Mouse (Mus musculus): ENCODE data around the gene Zcwpw1. TPM values are rescaled to one million over a fixed set of nuclear protein-coding genes. Genes with fewer than 3 reads are reported as not detected.
"Not testable (repeated sequence)": the region's sequence is repeated elsewhere in the genome, so short reads cannot be mapped to it uniquely, and the experiment has no call there.

Gene Zcwpw1
- under 1 TPM; 0.36 to 0.49 TPM for total RNA-seq (2021)

DNA sequence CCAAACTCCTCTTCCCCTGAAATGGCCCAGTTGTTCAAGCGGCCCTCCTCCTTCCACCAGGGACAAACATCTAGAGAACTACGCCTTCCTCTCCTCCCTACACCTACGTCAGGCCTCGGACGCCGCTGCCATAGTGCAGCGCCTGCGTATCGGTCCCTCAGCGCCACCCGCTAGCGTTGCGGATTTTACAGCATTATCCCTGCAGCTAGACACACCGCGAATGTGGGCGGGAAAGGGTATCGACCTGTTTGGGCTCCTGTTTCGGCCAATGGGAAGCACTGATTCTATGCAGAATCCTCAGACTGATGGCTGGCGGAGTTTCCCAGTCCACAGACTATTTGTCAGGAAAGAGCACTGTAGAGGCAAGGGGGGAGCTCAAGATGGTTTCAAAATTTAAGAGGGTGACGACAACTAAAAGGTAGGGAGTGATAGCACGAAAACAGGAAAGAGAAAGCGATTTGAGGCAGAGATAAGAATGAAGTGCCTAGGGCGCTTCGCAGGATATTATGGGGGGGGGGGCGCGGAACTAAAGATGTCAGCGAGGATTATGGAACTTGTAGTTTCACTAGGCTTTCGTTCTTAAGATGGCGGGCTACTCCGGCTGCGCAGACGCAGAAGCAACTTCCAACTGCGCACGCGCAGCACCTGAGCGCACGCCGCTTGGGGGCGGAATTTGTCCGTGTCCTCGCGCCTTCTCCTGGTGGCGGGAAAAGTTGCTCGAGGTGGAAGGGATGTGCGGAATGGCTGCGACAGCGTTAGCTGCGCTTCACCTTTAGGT lies at the start of gene Zcwpw1, which contains the start of gene Mepce:
TSS of gene Zcwpw1 (plus strand) at position 648 of the 778 bp plus-strand sequence.
TSS of gene Mepce (minus strand) at position 505 of the 778 bp plus-strand sequence.
- intact Hi-C loops (cut with DNase I): no loop called here
- peak; percentile 97 to 98 for DNase-seq

DNA sequence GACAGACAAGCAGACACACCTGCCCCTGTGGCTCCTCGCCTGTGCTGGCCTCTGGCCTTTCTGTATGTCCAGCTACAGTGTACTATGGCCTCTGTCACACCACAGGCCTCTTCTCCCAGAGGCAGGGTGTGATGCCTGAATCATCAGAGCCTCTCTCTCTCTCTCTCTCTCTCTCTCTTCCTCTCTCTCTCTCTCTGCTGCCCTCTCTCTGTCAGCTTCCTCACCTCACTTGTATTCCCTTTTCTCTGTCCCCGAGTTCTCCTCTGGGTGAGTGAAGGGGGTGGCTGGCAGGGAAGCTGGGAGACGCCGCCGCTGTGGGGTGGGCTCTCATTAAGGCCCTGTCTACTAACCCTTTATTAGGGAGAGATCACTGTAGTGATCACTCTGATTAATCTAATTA lies 49.1 kb upstream of the Zcwpw1 start:
- intact Hi-C loops (cut with DNase I): no loop called here

DNA sequence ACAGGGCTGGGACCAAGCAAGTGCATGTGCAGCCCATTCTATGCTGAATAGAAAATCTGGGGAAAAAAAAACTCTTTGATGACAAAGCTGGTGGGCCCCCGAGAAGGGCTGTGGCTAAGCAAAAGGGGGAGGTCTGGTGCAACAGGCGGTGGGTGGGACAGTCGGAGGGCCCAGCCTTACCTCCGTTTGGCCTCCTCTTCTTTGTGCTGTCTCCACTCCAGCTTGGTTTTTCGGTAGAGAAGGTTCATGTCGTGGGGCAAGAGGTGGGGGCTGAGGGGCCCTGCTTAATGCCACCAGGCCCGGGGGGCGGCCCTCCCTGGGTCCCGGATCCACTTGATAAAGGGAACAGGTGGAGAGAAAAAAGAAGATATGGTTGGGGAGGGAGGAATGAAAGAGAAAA lies 48.1 kb upstream of the Zcwpw1 start:
- intact Hi-C loops (cut with DNase I): no loop called here
- DNase-seq: no peak

More for the DNA sequence above, 49.1 kb upstream of the Zcwpw1 start:
- no peak for DNase-seq

DNA sequence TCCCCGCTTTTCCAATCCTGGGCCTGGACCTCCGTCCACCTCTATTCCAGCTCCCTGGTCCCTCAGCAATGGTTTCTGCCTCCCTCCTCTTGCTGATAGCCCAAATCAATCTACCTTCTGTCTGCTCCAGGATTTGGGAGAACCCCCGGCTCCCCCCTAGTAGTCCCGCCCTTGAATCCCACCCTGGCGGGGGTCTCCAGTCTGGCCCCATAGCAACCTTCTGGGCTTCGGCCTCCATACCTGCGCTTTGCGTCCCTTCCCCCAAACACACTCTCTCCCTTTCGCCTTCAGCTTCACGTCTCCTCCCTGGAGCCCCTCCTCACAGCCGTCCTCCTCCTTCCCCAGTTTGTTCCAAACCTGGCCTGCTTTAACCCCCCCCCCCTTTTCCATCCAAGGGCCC lies 47.1 kb upstream of the Zcwpw1 start:
- intact Hi-C loops (cut with DNase I): loop anchor here (2.0 to 5.0 kb wide), 3 partner anchors 16 to 138 kb away; partner anchors contain the start of gene Mospd3
- no peak for DNase-seq

DNA sequence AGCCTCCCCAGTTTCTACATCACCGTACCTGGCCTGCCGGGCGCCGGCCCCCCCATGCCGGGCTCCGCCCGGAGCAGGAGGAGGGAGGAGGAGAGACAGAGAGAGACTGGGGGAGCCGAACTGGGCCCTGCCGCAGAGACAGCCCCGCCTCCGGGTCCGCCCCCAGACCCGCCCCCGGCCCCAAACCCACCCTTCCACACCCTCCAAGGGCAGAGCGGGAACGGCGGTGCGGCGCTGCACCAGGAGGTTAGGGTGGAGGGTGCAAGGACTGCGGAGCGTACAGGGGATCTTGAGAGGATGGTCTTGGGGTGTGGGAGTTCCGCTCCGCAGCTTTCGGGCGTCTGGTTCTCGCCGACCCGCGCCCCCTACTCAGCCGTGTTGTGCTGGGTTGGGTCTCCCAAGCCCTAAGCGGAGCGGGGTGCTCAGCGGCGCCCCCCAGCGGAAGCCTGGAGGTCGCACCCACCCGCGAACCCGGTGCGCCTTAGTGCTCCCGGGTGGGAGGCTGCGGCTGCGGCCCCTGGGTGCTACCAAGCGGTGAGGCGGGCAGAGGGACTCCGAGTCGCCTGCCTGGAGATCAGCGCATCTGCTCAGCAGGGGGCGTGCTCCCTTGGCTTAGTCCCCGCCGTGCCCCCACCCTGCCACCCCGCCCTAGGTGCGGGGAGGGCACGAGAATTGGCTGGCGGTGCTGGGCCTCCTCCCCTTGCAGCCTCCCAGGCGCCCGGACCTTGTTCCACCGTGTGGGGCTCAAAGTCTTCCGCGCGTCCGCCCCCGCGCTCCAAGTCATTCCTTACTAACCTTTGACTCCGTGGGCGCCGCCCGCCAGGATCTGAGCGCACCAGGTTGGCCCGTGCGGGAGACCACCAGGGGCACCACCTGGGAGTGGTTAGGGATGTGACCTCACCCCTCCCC lies 46.3 kb upstream of the Zcwpw1 start, which contains the start of gene Nyap1:
TSS of gene Nyap1 (minus strand) at position 585 of the 909 bp plus-strand sequence.
- intact Hi-C loops (cut with DNase I): loop anchor here (2.0 to 5.0 kb wide), 3 partner anchors 16 to 139 kb away; partner anchors contain the start of gene Mospd3
- DNase-seq: peak; percentile 84 to 87

DNA sequence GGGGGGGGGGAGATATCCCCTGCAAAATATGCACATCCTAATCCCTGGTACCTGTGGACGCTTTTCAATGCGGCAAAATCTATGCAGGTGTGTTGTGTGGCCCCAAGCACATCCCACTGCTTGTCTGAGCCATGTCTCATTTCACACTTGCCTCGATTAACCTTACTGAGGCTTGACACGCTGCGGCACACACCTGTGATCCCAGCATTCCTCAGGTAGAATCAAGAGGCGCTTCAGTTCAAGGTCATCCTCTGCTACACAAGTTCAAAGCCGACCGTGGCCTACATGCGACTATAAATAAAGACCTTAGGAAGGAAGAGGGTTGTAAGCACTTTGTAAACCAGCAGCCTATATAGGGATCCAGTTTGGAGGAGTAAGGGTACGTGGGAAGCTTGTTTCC lies 45.5 kb upstream of the Zcwpw1 start:
- intact Hi-C loops (cut with DNase I): loop anchor here (5.0 kb wide), 1 partner anchor 140 kb away; the partner anchor contains the start of gene Mospd3
- no peak for DNase-seq

DNA sequence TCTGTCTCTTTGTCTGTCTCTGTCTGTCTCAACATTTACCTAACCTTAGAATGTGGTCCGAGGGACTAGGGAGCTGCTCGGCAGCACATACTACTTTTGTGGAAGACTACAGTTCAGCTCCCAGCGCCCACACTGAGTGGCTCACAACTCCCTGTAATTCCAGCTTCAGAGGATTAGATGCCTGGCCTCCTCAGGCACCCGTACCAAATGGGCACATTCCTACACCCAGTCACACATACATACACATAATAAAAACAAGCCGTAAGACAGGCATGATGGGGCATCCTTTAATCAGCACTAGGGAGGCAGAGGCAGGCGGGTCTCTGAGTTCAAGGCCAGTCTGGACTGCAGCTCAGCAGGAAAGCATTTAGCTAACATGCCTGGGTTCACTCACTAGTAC lies 44.8 kb upstream of the Zcwpw1 start:
- DNase-seq: no peak
- intact Hi-C loops (cut with DNase I): loop anchor here (5.0 kb wide), 1 partner anchor 141 kb away; the partner anchor contains the start of gene Mospd3

DNA sequence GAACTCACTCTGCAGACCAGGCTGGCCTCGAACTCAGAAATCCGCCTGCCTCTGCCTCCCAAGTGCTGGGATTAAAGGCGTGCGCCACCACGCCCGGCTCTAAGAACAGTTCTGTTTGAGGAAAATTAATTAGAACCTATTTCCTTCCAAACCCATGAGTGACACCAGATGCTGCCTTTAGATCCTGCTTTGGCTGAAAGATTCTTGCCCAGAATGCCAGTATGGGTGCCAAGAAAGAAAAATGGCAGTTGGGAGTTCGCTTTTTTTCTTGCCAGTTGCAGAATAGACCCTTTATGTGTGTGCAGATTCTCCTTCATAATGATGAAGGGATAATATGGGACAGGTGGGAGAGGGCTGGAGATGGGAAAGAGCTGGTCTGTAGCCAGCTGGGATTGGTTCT lies 43.4 kb upstream of the Zcwpw1 start:
- DNase-seq: no peak
- intact Hi-C loops (cut with DNase I): loop anchor here (5.0 kb wide), 1 partner anchor 142 kb away; the partner anchor contains the start of gene Mospd3

DNA sequence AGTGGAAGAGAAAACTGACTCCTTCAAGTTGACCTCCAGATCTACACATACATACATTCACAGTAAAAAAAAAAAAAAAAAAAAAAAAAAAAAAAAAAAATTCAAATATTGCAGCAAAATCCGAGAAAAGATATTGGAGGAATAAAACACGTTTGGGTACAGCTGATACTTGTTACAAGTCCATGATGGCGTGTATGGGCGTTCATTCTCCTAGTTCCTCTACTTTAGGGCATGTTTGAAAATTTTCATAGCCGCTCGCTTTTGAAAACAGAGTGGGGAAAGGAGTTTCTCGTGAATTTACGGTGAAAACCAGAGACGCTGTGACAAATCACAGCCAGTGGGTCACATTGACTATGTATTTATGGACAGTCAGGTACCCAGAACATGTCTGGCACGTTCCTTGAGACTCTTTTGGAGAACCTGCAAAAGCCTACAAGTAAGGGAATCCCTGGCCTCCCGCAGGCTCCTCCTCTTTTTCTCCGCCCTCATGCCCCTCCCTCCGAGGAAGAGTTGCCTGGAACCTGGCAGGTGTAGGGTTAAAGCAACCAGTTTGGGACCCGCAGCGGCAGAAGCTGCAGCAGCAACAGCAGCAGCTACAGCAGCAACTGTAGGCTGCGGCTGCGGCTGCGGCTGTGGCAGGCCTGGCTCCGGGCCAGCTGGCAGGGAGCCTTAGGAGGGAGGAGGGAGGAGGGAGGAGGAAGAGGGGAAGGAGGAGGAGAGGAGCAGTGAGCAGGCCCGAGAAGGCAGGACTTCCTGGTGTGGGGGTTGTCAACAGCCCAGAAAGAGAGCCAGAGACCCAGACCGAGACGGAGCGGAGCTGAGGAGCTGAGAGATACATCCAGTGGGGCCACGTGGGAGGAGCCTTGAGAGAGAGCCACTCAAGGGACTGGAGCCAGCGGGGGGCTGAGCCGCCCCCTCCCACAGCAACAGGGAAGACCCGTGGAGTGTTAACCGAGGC lies 42.1 kb upstream of the Zcwpw1 start, which contains the start of gene Tsc22d4:
TSS of gene Tsc22d4 (plus strand) at position 517 of the 958 bp plus-strand sequence.
- DNase-seq: peak; percentile 94 to 95
- intact Hi-C loops (cut with DNase I): loop anchor here (2.0 kb wide), 1 partner anchor 213 kb away; the partner anchor contains the start of genes Epo and Gnb2

DNA sequence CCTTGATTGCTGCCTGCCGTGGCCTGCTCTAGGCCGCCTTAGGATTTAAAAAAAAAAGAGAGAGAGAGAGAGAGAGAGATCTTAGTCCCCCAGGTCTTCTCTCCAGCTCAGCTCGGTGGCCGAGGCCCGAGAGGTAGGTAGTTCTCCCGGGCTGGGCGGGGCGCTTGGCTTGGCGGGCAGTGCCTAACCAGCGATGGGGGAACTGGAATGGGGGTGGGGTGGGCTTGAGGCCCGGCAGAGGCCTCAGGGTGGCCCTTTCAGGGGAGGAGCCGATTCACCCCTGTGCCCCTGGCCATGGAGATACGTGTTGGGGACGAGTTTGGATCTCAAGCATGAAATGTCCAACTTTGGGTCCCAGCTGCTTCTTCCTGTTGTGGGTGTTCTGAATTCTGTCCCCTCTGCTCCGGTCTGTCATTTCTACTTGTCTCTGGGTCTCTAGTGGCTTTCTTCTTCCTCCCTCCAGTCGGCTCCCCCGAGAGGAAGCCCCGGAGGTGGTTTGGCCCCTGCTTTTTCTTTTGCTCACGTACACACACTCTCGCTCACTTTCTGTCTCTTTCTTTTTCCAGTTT lies 41.2 kb upstream of the Zcwpw1 start:
- DNase-seq: peak; percentile 71 to 78
- intact Hi-C loops (cut with DNase I): loop anchor here (2.0 kb wide), 1 partner anchor 214 kb away; the partner anchor contains the start of genes Epo and Gnb2

DNA sequence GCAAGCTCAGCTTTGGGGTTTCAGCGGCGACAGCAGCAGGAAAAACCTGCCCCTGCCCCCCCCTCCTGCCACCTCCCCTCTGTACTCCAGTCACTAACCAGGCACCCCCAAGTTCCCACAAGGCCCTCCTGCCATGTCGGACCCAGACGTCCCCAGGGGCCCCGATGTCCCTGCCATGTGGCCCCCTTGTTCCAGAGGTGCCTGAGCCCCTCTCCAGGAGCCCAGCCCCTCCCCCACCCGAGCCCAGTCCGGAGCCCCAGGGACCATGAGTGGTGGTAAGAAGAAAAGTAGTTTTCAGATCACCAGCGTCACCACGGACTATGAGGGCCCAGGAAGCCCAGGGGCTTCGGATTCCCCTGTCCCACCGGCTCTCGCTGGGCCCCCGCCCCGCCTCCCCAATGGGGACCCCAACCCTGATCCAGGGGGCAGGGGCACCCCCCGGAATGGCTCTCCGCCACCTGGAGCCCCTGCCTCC lies 40.7 kb upstream of the Zcwpw1 start:
- peak in 1 of 2 experiments; percentile 54 for DNase-seq
- intact Hi-C loops (cut with DNase I): loop anchor here (2.0 kb wide), 1 partner anchor 214 kb away; the partner anchor contains the start of genes Epo and Gnb2

DNA sequence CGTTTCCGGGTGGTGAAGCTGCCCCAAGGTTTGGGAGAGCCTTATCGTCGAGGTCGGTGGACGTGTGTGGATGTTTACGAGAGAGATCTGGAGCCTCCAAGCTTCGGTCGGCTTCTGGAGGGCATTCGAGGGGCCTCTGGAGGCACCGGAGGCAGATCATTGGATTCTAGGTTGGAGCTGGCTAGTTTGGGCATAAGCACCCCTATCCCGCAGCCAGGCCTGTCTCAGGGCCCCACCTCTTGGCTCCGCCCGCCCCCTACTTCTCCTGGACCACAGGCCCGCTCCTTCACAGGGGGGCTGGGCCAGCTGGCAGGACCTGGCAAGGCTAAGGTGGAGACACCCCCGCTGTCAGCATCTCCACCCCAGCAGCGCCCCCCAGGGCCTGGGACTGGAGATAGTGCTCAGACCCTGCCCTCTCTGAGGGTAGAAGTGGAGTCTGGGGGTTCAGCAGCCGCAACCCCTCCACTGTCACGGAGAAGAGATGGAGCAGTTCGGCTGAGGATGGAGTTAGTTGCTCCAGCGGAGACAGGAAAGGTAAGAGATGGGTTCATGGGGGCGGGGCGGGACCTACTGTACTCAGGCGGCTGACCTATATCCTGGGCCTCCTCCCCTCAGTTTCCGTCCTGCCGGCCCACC lies 40.2 kb upstream of the Zcwpw1 start:
- peak; percentile 61 to 69 for DNase-seq

DNA sequence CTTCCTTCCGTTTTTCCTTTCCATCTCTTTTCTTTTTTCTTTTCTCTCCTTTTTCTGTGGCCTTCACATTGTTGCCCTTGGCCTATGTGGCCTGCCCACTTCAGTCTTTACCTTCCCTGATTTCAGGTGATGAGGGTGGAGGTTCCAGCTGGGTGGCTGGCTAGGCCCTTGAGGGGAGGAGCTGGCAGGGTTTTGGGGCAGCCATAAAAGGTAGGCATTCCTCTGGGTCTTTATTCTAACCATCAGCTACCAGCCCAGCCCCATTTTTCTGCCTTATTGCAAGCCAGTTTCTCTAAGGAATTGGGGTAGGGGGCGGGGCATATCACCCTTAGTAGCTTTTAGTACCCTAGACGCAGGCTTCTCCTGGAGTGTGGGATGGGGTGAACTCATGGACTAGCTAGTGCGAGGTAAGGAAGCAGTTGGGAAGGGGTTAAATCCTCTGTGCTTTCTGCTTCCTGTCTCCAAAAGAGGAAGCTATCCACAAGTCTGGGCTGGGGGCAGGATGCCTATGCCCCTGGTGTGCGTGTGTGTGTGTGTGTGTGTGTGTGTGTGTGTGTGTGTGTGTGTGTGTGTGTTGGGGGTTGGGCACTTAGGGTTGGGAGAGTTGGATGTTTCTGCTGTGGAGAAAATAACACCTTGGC lies 39.3 kb upstream of the Zcwpw1 start:
- intact Hi-C loops (cut with DNase I): no loop called here
- peak in 1 of 2 experiments; percentile 56 for DNase-seq

More for the DNA sequence above, 40.2 kb upstream of the Zcwpw1 start:
- intact Hi-C loops (cut with DNase I): loop anchor here (2.0 kb wide), 1 partner anchor 215 kb away; the partner anchor contains the start of genes Epo and Gnb2

DNA sequence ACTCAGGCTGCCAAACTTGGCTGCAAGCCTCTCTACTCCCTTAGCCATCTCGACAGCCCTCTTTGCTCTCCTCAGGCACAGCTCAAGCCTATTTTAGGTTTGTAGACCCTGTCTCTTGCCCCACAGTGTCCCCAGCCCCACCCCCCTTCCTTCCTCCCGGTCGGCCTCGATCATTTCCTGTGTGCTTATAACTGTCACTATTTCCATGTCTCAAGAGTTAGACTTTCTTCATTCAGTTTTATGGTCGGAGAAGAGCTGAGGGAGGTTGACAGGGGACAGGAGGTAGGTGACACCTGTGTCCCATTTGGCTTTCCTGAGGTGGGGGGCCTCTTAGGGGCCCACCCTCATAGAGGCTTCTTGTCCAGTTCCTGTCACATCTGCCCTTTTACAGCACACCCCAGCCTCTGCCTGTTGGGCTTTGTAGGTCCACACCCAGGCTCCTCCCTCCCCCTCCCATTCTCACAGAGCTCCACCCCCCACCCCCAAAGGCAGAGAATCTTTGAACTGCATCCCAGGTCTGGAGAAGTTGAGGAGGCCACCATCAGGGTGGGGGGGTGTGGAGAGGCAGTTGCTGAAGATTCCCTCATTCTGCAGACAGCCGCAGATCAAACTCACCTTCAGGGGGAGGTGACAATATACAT lies 38.3 kb upstream of the Zcwpw1 start:
- peak in 1 of 2 experiments; percentile 34 for DNase-seq
- intact Hi-C loops (cut with DNase I): no loop called here

DNA sequence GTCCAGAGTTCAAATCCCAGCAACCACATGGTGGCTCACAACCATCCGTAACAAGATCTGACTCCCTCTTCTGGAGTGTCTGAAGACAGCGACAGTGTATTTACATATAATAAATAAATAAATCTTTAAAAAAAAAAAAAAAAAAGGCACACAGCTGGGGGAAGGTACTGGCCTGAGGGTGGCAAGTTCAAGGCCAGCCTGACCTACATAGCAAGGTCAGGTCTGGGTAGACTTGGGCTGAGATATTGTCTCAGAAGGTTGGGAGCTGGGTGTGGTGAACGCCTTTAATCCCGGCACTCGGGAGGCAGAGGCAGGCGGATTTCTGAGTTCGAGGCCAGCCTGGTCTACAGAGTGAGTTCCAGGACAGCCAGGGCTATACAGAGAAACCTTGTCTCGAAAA lies 37.4 kb upstream of the Zcwpw1 start:
- intact Hi-C loops (cut with DNase I): not testable (repeated sequence)

DNA sequence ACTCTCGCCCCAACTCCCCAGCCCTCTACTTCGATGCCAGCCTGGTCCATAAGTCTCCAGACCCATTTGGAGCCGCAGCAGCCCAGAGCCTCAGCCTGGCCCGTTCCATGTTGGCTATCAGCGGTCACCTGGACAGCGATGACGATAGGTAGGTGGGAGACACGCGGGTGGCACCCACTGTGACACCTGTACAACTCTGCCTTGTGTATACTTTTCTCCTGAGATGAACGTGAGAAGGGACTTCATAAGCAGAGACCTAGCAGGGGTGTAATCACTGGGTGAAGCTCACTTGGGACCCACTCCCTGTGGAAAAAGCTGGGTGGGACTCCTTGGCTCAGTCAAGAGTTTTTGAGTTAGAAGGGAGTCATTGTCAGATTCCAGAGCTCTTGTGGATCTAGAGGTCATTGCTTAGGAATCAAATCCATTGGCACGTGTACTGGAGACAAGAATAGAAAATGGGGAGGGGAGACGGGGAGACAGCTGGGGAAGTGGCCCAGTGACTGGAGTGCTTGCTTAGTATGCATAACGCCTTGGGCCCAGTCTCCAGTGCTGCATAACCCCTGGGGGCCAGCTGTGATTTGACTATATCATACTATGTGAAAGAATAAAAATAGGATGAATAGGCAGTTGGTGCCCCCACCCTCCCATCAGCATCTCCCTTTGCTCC lies 36.2 kb upstream of the Zcwpw1 start:
- intact Hi-C loops (cut with DNase I): no loop called here
- peak in 1 of 2 experiments; percentile 28 for DNase-seq

More for the DNA sequence above, 37.4 kb upstream of the Zcwpw1 start:
- DNase-seq: not testable (repeated sequence)

DNA sequence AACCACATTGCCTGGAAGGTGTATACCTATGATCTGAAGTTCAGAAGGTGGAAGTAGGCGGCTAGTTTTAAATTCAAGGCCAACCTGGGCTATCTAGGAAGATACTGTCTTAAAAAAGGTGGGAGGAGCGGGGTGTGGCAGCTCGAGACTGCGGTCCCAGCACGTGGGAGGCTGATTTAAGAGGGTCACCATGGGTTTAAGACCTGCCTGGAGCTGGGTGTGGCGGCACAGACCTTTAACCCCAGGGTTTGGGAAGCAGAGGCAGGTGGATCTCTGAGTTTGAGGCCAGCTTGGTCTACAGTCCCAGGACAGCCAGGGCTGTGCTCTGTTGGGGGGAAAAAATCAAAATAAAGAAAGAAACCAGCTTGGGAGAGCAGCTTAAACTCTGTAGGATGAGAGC lies 35.6 kb upstream of the Zcwpw1 start:
- intact Hi-C loops (cut with DNase I): no loop called here
- no peak for DNase-seq
